Mouse (Mus musculus) kidney, postnatal 36 days (tissue): ENCODE measurements at regions not wholly inside any gene's neighbourhood (a gene's known extent, or its start where the extent isn't known, plus 50 kb on each side); places are given as distances from the start of the nearest gene placed in this dataset.

ENCODE experiments used
- DNase-seq, 2 experiments: peaks; one replicate each; pipeline ENCODE4 v3.0.0; 2021 to 2022; ENCODE audit warnings: mixed read lengths in 2 of 2

DNA sequence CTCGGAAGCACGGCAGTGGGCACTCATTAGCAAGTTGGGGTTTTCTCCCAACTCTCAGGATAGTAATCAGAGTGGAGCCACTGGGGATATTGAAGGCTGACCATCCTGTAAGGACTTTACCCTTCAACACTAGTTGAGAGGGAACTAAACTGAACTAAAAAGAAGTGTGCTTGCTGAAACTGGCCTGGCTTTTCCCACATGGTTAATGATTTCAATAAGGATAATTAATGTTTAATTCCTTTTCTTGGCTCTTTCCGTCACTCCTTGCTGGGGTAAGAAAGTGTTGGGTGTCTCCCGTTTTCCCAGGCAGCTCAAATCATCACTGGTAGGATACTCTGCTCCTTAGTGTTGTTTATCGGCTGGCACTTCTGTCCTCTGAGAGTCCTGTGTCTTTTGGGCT is 290.3 kb upstream of the Rnaseh2b start:
- DNase-seq: peak; percentile 30 to 71

DNA sequence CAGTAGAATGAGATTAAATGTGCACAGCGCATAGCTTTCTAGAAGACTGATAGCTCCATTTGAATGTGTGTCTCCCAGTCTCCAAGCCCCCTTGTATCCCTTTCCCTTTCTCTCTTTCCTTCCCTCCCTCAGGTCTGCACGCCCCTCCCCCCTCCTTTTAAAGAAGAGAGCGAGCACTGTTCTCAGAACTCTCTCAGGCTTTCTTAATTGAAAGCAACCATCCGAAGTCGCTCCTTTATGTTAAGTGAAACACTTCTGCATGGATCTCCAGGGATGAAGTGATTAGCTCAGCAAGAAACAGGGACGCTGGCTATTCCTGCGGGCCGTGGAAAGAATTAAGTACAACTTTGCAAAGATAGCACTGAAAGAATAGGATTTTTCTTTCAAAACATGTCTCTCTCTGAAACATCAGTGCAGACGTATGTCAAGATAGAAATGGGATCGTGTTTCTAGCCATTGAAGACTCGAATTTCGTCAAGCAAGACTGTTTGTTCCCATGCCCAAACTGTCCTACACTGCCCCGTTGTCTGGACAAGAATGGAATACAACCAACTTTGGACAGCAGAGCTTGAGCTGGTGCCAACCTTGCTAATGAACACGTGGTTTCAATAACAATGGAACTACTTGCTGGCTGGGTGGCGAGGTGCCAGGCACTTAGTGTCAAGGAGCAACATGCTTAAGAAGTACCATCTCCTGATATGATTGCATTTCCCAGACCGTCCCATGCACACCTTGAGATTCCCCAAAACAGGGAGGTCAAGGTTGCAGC is 289.2 kb upstream of the Rnaseh2b start:
- peak; percentile 81 to 92 for DNase-seq

DNA sequence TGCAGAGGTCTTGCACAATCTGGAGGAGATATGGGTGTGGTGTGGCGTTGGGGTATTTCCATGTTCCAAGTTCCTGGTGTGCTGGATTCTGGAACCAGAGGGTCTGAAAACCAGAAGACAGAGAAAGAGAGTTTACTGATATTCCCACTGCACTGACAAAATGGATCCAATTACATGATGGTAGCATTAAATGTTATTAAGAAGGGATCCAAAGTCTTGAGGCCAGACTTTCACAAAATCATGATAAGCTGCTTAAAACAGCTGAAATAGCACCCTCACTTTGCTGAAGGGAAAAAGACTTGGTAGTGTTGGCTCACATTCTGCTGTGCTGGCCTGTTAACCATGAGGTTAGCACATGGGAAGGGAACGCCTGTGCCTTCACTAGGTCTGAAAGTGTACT is 288.6 kb upstream of the Rnaseh2b start:
- no peak for DNase-seq

DNA sequence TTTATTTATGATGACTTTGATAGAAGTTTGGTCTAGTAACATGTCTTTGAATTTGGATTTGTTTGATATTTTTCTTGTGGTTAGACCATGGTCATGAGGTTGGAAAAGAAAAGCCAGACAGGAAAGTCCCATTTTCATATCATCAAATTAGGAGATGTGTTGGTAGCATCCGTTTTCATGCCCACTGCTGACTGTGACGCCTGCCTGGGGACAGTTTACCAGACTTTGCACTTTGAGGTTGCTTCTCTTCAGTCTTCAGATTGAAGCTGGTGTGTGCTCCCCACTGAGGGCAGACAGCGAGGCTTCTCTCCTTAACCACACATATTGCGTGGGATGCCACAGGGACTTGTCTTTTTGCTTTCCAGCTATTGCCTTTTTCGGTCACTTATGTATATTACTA is 283.7 kb upstream of the Rnaseh2b start:
- no peak for DNase-seq

DNA sequence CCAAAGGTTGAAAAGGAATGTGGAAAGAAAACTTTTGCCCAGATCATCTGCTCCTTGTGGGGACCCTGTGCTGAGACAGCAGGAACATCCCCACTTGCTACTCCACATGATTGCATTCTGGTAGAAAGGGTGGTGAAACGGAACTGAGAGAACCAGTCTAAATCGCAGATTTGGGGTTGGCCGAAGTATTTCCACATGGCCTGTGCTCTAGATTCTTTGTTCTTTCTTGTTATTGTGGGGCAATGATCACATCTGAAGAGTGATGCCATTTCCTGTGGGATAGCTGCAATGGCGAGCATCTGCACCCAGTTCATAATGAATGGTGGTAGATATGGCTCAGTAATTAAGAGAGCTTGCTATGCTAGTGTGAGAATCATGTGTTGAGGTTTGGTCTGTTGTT is 273.6 kb upstream of the Rnaseh2b start:
- DNase-seq: no peak

DNA sequence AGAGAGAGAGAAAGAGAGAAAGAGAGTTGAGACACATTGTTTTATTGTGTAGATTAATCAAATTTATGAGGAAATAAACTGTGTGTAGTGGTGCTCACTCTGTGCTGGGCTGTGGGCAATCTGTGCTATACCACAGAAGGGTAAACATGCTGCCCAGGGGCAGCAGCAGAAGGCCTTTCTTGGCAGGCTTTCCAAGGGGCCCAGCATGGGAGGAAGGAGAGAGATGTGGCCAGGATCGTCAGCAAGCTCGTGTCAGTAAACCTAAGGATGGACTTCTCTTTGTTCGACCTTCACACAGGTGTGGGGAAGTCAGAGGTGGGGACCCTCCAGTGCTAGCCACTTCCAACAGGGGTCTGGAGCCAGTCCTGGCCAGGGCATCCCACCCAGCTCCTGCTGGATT is 271.4 kb upstream of the Rnaseh2b start:
- no peak for DNase-seq

DNA sequence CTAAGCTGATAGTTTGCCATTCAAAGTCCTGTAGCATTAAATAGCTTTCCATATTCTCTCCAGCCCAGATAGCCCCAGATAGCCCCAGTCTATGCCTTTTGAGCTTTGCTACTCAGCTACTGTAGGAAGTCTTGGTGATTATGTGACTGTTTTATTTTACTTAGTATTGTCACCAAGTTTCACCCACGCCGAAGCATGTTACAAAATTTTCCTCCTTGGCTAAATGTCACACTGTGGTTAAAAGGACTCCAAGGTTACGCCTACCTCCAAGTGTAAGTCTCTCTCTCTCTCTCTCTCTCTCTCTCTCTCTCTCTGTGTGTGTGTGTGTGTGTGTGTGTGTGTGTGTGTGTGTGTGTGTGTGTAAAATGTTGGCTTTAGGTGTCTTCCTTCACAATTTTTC is 270.2 kb upstream of the Rnaseh2b start:
- no peak for DNase-seq

DNA sequence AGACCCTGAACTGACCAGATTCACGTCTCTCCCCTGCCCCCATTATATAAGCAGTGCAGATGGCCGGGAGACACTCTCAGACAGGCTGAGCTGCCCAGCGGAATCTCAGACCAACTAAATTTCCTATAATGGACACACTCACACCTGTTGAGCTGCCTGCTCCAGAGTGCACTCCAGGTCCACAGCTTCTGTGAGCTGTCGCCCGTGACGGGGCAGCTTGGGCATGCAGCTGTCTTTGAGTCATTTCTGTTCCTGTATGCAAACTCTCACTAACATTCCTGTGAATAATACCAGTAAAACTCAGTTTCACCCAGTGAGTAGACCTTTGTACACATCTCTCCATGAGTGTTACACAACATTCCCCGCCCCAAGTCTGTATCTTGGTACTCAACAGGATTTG is 269.4 kb upstream of the Rnaseh2b start:
- DNase-seq: peak; percentile 49 to 52

DNA sequence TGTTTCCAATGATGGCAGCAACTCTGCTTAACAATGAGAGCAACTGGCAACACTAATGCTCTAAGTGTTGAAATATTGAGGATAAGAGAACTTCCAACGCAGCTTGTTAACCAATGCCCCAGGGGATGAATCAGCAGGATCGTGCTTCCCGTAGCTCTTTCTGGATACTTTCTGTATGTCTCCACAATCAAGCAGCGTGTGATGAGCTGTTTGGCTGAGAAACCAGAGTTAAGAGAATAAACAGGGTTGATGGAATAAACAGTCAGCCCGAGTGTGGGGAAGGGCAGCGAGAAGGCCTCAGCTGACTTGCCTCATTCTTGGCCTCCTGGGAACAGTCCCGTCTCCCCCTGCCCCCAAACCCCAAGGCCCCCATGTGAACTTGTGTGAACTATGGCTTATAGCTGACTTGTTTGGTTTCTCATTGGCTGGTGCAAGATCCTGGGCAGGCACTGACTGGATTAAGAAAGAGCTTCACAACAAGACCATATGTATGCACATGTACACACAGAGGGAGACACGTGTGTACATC is 264.6 kb upstream of the Rnaseh2b start:
- DNase-seq: no peak

DNA sequence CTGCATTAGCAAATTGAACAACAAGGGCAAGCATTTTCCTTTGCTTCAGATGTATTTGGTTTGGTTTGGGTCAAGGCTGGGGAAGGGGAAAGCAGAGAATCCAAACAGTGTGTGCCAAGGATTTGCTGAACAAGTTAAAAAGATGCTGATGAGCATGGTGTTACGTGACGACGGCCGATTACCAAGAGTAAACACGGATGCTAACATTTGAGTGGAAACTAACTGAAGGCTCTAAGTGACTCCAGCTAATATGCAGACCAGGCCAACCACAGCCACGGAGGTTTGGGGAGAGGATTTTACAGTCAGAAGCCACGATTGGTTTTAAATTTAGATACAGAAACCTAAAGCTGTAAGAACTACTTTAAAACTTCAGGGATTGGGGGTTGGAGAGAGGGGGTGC is 262.3 kb upstream of the Rnaseh2b start:
- DNase-seq: no peak

DNA sequence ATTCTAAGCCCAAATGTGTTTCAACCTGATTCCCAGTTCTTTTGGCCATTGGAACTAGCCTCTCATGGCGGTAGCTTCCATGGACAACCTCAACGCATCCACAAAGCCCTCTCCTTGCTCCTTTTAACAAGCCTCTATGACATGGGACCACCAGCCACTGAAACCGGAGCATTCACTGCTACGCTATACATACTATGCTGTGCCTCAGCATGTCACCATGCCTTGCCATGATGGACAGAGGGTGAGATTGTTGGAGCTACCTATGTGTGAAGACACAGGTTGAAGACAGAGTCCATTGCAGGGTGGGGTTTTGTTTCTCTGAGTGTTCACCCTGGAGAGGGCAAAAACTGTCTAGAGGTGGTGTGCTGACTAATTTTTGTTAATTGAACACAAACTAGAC is 258.7 kb upstream of the Rnaseh2b start:
- no peak for DNase-seq

DNA sequence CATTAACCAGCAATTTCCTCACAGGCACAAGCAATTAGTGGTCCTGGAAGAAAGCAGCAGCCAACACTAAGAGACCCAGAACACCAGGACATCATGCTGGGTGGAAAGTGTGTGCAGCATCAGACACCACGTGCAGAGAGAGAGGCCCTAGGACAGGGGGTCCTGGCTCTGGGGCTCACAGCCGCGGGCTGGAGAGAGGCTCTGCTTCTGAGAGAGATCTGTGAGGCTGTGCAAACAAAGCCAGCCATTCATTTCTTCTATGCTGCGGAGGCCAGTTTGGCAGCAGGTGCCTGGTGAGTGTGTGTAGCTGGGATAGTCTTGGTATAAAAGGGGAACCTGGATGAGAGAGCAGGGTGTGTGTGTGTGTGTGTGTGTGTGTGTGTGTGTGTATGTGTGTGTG is 257.7 kb upstream of the Rnaseh2b start:
- DNase-seq: no peak

DNA sequence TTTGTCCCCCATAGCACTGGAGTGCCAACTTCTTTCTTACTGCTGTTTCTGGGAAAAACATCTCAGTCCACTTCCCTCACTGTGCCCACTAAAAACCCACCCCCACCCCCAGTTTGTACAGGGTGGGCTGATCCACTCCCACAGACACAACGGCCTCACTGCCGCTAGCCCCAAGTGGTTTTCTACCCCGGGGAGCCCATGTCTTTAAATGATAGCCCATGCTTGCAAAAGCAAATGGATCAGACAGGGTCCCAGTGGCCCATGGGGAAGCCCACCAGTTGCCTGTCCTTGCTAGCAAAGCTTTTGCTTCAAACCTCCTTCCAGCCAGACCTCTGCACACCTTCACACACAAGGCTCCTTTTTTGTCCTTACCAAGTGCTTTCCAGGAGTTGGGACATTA is 257.0 kb upstream of the Rnaseh2b start:
- DNase-seq: no peak

DNA sequence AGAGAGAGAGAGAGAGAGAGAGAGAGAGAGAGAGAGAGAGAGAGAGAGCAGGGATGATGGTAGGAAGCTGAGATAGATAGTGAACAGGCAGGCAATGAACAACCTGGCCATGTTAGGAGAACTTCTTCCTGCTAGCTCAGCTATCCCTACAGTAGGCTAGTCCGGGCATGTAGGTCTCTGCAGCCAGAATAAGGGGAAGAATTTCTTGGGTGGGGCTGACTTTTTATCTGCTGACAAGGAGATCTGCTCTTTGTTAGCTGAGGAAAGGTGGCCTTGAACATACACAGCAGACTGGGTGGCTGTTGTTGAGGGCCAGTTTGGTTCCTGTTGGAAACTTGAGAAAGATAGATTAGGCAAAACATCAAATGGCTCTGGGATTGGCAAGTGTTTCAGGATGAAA is 254.9 kb upstream of the Rnaseh2b start:
- no peak for DNase-seq

DNA sequence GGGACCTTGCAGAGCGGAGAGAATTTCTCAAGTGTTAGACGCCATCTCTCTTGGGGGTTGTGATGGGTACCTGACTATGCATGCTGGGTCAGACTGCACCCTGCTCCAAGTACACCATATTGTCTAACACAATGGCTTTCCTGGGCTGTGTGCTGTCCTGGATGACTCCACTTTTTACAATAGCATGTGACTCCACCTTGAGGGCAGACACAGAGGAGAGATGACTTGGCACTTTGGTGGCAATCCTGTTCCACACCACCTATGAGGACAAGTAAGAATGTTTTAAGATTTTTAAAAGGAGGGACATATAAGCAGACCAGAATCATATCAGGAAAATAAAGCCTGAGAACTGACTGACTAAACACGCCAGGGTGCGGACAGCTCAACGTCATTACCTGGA is 254.5 kb upstream of the Rnaseh2b start:
- DNase-seq: no peak

DNA sequence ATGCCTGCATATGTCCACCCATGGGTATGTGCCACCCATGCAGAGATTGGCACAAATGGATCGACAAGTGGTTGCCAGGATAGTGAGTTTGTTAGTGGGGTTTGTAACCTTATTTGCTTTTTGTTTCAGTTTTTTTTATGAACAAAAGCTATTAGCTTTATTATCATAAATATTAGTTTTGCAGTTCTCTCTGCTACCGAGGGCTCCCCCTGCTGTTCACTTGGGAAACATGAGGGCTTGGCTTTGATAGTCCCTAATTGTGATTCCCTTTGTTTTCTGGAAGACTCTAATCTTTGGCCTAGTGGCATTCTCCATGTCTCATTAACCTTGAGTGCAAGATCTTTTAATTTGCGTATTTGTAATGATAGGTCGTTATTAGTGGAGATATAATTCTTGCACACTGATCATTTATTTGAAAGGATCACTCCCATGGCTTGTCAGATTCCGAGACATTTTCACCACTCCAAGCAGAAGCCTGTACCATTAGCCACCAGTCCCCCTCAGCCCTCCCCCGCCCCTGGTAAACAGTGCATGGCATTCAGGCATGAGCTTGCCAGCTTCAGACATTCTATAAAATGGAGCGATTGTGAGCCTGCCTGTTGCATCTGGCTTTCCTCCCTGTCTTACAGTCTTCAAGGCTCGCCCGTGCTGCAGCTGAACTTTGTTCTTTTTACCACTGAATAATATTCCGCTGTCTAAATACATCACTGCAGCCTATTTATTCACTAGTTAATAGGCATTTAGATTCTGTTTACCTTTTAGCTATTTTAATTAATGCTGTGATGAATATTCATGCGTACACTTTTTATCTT is 249.9 kb upstream of the Rnaseh2b start:
- DNase-seq: peak; percentile 59 to 88

DNA sequence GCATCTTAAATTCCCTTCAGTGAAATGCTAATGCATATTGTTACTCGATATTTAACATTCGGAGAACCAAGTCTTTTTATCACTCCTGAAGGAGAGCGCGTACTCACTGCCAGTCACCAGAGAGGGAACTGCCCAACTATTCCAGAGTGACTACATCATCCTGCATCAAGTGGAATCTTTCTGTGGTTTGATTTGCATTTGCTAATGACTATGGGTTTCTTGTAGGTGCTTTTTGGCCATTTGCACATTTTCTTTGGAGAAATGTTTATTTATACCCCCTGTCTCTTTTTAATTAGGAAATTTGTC is 249.3 kb upstream of the Rnaseh2b start:
- DNase-seq: no peak

DNA sequence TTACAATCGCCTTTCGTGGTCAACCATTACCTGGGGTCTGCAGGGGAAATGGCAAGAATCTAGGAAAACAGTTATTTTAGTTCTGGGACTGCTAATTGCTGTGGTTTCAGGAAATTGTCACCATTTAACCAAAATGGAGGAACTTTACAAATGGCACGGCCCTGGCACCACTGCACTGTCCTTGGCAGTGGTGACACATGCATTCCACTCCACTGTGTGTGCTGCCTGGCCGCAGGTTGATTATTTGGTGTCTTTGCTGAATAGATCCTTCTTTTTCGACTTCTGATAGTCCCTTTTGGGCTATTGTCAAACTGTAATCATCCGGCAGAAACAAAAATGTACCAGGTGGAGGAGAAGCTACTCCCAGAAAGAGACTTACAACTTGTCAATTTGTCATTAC is 241.4 kb upstream of the Rnaseh2b start:
- DNase-seq: no peak

DNA sequence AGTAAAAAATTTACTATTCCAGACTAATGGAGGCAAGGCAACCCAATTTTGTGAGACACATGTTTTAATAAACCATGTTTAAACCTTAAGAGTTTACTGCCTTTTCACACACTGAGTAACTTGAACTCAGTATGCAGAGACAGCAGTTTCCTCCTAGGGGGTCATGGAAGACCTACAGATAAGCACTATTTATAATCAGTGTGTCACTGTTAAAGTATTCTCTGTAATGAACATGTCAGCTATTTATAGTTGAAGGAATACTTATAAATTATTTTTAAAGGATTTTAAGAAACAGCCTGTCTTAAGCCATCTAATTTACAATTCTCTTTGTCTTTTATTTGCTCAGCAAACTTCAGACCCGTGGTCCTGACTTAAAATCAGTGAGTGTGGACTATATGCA is 240.5 kb upstream of the Rnaseh2b start:
- no peak for DNase-seq

DNA sequence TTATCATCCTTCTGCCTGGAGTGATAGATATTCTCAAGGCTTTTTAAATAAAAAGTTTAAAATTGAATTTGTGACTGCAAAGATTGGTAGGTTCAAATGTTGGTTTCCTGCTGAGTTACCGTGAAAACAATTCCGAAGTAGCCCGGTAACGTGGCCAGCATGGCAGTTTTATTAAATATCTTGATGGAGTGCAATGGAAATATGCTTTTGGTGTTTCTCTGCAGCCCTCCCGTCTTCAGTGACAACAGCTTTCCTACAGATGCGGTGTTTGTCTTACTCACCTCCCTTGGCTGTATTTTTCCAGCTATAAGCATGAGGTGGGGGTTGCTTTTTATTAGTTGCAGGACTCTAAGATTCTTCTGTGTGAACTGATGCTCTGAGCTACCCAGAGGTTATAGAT is 239.4 kb upstream of the Rnaseh2b start:
- DNase-seq: no peak

DNA sequence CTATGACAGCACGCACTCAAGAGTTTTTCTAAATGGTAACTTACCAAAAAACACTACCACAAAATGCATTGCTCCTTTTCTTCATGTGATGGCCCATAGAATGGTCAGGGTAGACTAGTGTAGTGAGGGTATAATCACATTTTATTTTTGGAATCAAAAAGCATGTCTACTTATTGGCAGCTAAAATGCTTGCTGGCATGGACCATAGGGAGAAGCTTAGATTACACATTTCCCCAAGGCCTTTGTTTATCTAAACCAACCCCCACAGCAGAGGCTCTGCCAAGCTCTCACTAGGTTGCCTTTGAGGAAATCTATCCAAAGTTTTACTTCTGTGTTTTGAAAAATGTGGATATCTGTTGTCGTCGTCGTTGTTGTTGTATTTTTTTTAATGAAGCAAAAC is 235.3 kb upstream of the Rnaseh2b start:
- no peak for DNase-seq

DNA sequence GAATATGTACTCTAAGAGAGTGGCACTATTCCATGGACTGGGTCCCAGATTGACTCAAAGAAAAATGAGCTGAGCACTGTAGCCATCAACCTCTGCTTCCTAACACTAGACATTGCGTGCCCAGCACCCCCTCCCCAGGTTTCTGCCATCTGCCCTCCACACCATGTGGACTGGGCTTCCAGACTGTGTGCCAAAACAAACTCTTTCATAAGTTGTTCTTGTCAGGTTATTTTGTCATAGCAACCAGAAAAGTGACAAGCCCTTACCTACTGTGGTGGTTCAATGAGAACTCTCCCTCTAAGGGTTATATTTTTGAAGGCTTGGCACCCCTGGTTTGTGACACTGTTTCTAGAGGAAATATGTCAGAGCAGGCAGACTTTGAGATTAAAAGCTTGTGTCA is 234.3 kb upstream of the Rnaseh2b start:
- no peak for DNase-seq

DNA sequence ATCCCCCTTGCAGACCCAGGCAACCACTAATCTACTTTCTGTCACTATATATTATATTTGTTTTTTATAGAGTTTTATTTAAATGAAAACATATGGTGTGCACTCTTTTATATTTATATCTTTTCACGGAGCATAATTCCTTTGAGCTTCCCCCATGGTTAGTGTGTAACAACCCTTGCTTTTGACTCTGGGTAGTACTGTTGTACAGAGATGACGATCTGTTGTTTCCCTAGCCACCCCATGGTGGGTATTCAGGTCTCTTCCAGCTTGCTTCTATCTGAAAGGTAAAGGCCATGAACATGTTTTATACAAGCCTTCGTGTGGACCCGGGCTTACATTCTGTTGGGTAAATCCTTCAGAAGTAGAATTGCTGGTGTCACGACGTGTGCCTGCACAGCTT is 221.2 kb upstream of the Rnaseh2b start:
- no peak for DNase-seq

DNA sequence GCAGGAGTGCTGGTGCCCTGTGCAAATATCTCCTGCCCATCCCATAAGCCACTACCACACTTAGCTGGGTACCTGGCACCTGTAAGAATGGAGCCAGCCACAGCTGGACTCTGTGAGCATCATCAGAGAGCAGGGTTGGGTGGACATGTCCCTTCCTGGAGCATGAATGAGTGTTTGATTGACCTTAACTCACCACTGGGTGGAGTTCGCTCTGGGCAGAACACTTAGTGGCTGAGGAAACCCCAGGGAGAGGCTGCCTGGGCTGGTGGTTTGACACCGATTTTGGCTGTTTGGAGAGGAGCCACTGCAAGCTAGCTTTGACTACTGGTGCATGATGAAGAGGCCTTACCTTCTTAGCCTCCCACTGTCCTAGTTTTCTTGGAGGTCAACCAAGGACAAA is 208.3 kb upstream of the Rnaseh2b start:
- DNase-seq: peak in 1 of 2 experiments; percentile 11

DNA sequence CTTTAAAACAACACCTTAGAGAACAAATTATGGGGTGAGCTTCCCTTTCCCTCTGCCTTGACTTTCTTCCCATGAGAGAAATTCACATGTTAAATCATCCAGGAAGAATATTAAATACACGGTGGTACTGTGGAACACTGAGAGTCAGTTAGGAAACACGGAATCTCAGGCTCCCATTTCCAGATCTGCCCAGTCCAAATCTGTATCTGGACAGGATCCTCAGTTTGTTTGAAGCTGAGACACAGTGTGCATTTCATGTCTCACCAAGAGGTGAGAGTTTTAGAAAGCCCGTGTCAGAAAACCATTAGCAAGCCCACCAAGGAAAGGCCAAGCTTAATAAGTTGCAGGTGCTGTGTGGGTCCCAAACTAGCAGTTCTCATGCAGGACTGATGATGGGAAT is 204.2 kb upstream of the Rnaseh2b start:
- DNase-seq: no peak
